Mouse (Mus musculus): Measurements from ENCODE around the gene Zfp709. TPM values are rescaled to one million over a fixed set of nuclear protein-coding genes. Genes with fewer than 3 reads are reported as not detected.
A peak's percentile ranks its signal among the peaks of the same experiment; 100 is the strongest.

The Zfp709 gene
- total and polyA plus RNA-seq, 3 experiments = 0.91 to 16.9 (median 15.7) TPM

GRCm38 (mm10) chr8:71908309-71909261 lies 26.8 kb downstream of the Zfp709 start, which contains the start of the genes Zfp882 and Zfp617:
Gene Zfp882 (plus strand): TSS chr8:71908608.
Gene Zfp617 (plus strand): TSS chr8:71908635.
- no peaks in the 10 kb centered on the region for H3K36me3 ChIP-seq (replicated peaks)
- peak; percentile 75 for ATAC-seq (ENCODE audit: extremely low read depth, insufficient number of reproducible peaks, low FRiP score, poor library complexity, severe bottlenecking)
- H3K9me3 ChIP-seq (replicated peaks) = peaks cover 6% of the 10 kb centered on the region
- DNase-seq (ENCODE audit: low spot score) = peak; percentile 33
- peak within 1 kb of the TSS; percentile 77 for H3K4me3 ChIP-seq (ENCODE audit: low read depth, low read length)
- TF ChIP-seq GATA2 (IDR thresholded peaks at IDR 0.05; ENCODE audit: borderline replicate concordance, low read depth, low read length) (no peak), GATA1 (IDR thresholded peaks at IDR 0.05; ENCODE audit: borderline replicate concordance, low read length) (no peak), POLR2AphosphoS5 (IDR thresholded peaks at IDR 0.05; ENCODE audit: insufficient replicate concordance, low read depth, low read length) (no peak), TAL1 (conservative IDR thresholded peaks at IDR 0.05; ENCODE audit: low read depth, low read length) (no peak), CTCF (IDR thresholded peaks at IDR 0.05; ENCODE audit: low read depth, low read length) (no peak)
- no peaks in the 10 kb centered on the region for H3K27me3 ChIP-seq (ENCODE audit: insufficient read depth, low read length)
- H3K4me1 ChIP-seq (ENCODE audit: insufficient read depth, low read depth, low read length) = peaks cover 5% of the 10 kb centered on the region

- H3K9me3 ChIP-seq (replicated peaks) = peaks cover 6% of the 10 kb centered on the region
- no peaks in the 10 kb centered on the region for H3K27me3 ChIP-seq (ENCODE audit: insufficient read depth, low read length)
- DNase-seq (ENCODE audit: low spot score) = no peak
- peaks cover 5% of the 10 kb centered on the region for H3K4me1 ChIP-seq (ENCODE audit: insufficient read depth, low read depth, low read length)
- TF ChIP-seq POLR2AphosphoS5 (IDR thresholded peaks at IDR 0.05; ENCODE audit: insufficient replicate concordance, low read depth, low read length) (no peak), GATA1 (IDR thresholded peaks at IDR 0.05; ENCODE audit: borderline replicate concordance, low read length) (no peak), GATA2 (IDR thresholded peaks at IDR 0.05; ENCODE audit: borderline replicate concordance, low read depth, low read length) (no peak), TAL1 (conservative IDR thresholded peaks at IDR 0.05; ENCODE audit: low read depth, low read length) (no peak), CTCF (IDR thresholded peaks at IDR 0.05; ENCODE audit: low read depth, low read length) (no peak)
- no peak overlapping the region for H3K4me3 ChIP-seq (ENCODE audit: low read depth, low read length)
- peaks cover 15% of the 10 kb centered on the region for H3K36me3 ChIP-seq (replicated peaks)
- no peak for ATAC-seq (ENCODE audit: extremely low read depth, insufficient number of reproducible peaks, low FRiP score, poor library complexity, severe bottlenecking)
Measured at GRCm38 (mm10) chr8:71912286-71912685, 30.5 kb downstream of the Zfp709 start.

GRCm38 (mm10) chr8:71922567-71923401 lies 41.0 kb downstream of the Zfp709 start:
- H3K4me3 ChIP-seq (ENCODE audit: low read depth, low read length) = peak overlapping the region; percentile 84
- peaks cover 25% of the 10 kb centered on the region for H3K36me3 ChIP-seq (replicated peaks)
- TF ChIP-seq CTCF (IDR thresholded peaks at IDR 0.05; ENCODE audit: low read depth, low read length) = no peak
- no peak for TF ChIP-seq POLR2AphosphoS5 (IDR thresholded peaks at IDR 0.05; ENCODE audit: insufficient replicate concordance, low read depth, low read length)
- TF ChIP-seq GATA2 (IDR thresholded peaks at IDR 0.05; ENCODE audit: borderline replicate concordance, low read depth, low read length) = no peak
- peak; percentile 99 for DNase-seq (ENCODE audit: low spot score)
- ATAC-seq (ENCODE audit: extremely low read depth, insufficient number of reproducible peaks, low FRiP score, poor library complexity, severe bottlenecking) = peak; percentile 99
- no peaks in the 10 kb centered on the region for H3K27me3 ChIP-seq (ENCODE audit: insufficient read depth, low read length)
- H3K4me1 ChIP-seq (ENCODE audit: insufficient read depth, low read depth, low read length) = peaks cover 24% of the 10 kb centered on the region
- H3K9me3 ChIP-seq (replicated peaks) = no peaks in the 10 kb centered on the region

GRCm38 (mm10) chr8:71925791-71926190 lies 44.0 kb downstream of the Zfp709 start:
- TF ChIP-seq GATA2 (IDR thresholded peaks at IDR 0.05; ENCODE audit: borderline replicate concordance, low read depth, low read length) = no peak
- no peak for TF ChIP-seq POLR2AphosphoS5 (IDR thresholded peaks at IDR 0.05; ENCODE audit: insufficient replicate concordance, low read depth, low read length)
- TF ChIP-seq CTCF (IDR thresholded peaks at IDR 0.05; ENCODE audit: low read depth, low read length) = no peak
- no peak for TF ChIP-seq GATA1 (IDR thresholded peaks at IDR 0.05; ENCODE audit: borderline replicate concordance, low read length)
- TF ChIP-seq TAL1 (conservative IDR thresholded peaks at IDR 0.05; ENCODE audit: low read depth, low read length) = no peak
- Histone ChIP-seq H3K9me3 (replicated peaks) (peaks cover 2% of the 10 kb centered on the region; the same call in 1 of the 2 replicates), H3K4me3 (ENCODE audit: low read depth, low read length) (no peak overlapping the region), H3K4me1 (ENCODE audit: insufficient read depth, low read depth, low read length) (peaks cover 30% of the 10 kb centered on the region), H3K36me3 (replicated peaks) (peaks cover 48% of the 10 kb centered on the region), H3K27me3 (ENCODE audit: insufficient read depth, low read length) (no peaks in the 10 kb centered on the region)
- no peak for ATAC-seq (ENCODE audit: extremely low read depth, insufficient number of reproducible peaks, low FRiP score, poor library complexity, severe bottlenecking)
- no peak for DNase-seq (ENCODE audit: low spot score)

- no peak for ATAC-seq (ENCODE audit: extremely low read depth, insufficient number of reproducible peaks, low FRiP score, poor library complexity, severe bottlenecking)
- TF ChIP-seq GATA2 (IDR thresholded peaks at IDR 0.05; ENCODE audit: borderline replicate concordance, low read depth, low read length) (no peak), POLR2AphosphoS5 (IDR thresholded peaks at IDR 0.05; ENCODE audit: insufficient replicate concordance, low read depth, low read length) (no peak), GATA1 (IDR thresholded peaks at IDR 0.05; ENCODE audit: borderline replicate concordance, low read length) (no peak), CTCF (IDR thresholded peaks at IDR 0.05; ENCODE audit: low read depth, low read length) (no peak), TAL1 (conservative IDR thresholded peaks at IDR 0.05; ENCODE audit: low read depth, low read length) (no peak)
- H3K9me3 ChIP-seq (replicated peaks) = peaks cover 2% of the 10 kb centered on the region; the same call in 1 of the 2 replicates
- peaks cover 56% of the 10 kb centered on the region for H3K36me3 ChIP-seq (replicated peaks)
- H3K4me1 ChIP-seq (ENCODE audit: insufficient read depth, low read depth, low read length) = peaks cover 30% of the 10 kb centered on the region
- no peak for DNase-seq (ENCODE audit: low spot score)
- no peaks in the 10 kb centered on the region for H3K27me3 ChIP-seq (ENCODE audit: insufficient read depth, low read length)
- no peak overlapping the region for H3K4me3 ChIP-seq (ENCODE audit: low read depth, low read length)
Measured at GRCm38 (mm10) chr8:71926551-71926950, 44.7 kb downstream of the Zfp709 start.

All from G1E (cell line).